Mouse (Mus musculus) ES-Bruce4 (cell line): ENCODE measurements at regions not wholly inside any gene's neighbourhood (a gene's known extent, or its start where the extent isn't known, plus 50 kb on each side); places are given as distances from the start of the nearest gene placed in this dataset.

Experiments
- CTCF ChIP-seq: IDR thresholded peaks from one replicate; pipeline ENCODE4 v1.8.1; 2011; ENCODE audit warnings: low read depth, low read length
- EP300 ChIP-seq: IDR thresholded peaks from 2 replicates; pipeline ENCODE4 v1.6.1; 2011; ENCODE audit warnings: low read depth, low read length; ENCODE audit not compliant: insufficient read depth
- POLR2A ChIP-seq: IDR thresholded peaks from one replicate; pipeline ENCODE4 v1.8.1; 2011; ENCODE audit warnings: low read length; ENCODE audit not compliant: insufficient read depth

DNA sequence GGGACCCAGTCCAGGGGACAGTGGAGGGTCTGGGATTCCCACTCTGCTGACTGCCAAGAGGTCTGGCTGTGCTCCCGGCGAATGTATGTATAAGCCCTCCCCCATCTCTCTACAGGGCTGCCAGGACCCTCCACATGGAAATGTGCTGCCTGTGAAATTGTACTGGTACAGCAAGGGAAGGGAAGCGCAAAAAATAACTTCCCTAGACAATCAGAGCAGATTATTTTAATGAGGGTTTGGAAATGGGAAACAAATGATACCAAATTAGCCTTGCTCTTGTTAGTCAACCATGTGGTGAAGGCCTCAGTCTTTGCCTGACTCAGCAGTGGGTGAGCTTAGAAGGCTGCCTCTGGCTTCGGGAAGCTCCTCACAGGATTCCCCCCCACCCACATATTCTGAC lies 386.8 kb upstream of the Plxna2 start:
- TF ChIP-seq CTCF = no peak
- no peak for TF ChIP-seq POLR2A
- no peak for TF ChIP-seq EP300
